Mouse (Mus musculus) cerebellum, postnatal 25 days (tissue): ENCODE data around the gene Hist1h1t.

Experiments
- DNase-seq, 2 experiments: peaks; one replicate each; pipeline ENCODE4 v3.0.0; 2021; ENCODE audit warnings: mixed read lengths in 2 of 2

Gene Hist1h1t

DNA sequence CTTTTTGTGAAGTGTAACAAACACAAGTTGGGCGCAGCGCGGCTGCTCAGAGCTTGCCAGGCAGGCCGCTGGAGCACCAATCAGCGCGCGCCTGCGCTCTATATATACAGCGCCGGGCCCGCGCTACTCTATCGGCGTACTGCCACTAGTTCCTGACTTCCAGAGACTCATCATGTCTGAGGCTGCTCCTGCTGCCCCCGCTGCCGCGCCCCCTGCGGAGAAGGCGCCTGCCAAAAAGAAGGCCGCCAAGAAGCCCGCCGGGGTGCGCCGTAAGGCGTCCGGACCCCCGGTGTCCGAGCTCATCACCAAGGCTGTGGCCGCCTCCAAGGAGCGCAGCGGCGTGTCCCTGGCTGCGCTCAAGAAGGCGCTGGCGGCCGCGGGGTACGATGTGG is 43.1 kb downstream of the Hist1h1t start, which contains the start of gene Hist1h1c:
Gene Hist1h1c (plus strand): TSS at position 132 of the 392 bp plus-strand sequence.
- peak; percentile 78 to 84 for DNase-seq

DNA sequence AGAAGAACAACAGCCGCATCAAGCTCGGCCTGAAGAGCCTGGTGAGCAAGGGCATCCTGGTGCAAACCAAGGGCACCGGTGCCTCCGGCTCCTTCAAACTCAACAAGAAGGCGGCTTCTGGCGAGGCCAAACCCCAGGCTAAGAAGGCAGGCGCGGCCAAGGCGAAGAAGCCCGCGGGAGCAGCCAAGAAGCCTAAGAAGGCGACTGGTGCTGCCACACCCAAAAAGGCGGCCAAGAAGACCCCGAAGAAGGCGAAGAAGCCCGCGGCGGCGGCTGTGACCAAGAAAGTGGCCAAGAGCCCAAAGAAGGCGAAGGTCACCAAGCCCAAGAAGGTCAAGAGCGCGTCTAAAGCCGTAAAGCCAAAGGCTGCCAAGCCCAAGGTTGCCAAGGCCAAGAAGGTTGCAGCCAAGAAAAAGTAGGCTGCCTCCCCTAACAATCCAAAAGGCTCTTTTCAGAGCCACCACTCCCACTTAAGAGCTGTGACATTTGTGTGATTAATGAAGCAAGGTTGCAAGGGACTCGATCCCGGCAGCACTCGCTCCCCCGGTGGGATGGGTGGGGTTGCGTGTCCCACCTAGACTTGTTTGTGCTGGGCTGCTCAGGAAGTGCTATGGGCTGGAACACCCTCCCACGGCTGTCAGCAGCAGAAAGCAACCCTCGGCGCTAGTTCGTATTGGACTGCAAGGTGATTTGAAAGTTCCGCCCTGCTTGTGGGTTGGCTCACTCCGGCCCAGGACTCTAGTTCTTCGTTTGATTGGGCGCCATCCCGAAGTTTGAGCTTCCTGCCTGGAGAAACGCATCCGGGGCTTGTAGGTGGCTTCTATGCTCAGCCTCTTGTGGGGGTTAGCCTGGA is 43.7 kb downstream of the Hist1h1t start:
- DNase-seq = peak; percentile 80 to 87

DNA sequence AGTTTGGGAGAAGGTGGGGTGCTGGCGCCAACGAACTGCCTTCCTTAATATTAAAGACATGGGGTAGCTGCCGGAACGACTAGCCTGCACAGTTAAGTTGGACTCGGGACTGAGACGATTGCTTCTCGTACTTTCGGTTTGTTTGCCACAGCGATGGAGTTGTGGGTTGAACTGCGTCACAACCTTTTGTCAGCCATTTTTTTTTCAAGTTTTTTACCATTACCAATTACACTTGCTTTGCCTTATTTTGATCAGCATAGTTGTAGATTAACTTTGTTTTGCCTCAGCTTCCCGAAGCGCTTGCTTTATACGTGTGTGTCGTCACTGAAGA is 44.3 kb downstream of the Hist1h1t start:
- no peak for DNase-seq

DNA sequence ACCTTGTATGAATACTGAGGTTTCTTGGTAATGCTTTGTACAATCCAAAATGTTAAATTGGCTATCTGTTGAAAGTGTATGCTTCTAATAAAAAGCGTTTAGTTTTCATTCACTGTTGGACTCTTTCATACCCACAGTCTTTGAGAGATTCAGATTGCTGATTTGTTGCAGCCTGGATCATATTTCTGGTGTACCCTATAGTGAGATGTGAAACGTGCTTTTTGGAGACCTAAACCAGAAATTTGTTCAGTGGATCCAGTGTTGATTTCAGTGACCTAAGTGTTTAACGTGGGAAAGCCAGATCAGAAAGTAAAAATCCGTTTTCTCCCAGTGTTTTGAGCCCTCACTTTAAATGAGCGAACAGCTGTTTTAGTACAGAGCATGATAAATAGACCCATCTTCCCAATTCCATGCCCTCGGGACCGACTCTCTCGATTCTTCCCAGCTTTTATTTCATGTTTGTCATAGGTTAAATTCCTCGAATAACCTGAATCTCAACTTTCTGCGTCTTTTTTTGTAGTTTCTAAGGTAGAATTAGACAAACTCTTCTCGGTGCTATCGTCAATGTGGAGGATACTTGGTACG is 44.7 kb downstream of the Hist1h1t start:
- DNase-seq = no peak

DNA sequence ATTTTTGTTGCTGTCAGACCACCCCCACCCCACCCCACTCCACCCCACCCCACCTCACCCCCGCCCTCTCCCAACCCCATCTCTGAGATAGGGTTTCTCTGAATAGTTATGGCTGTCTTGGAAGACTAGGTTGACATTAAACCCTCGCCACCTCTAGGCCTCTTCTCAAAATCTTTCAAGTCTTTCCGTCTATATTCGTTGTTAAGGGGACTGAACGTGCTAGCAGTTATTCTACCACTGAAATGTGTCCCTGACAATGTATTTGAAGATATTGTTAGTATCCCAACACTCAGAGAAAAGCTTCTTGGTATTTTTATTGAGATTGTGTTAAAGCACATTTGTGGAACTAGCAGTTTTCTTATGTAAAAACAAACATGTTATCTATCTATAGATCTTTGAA is 45.3 kb downstream of the Hist1h1t start:
- no peak for DNase-seq

DNA sequence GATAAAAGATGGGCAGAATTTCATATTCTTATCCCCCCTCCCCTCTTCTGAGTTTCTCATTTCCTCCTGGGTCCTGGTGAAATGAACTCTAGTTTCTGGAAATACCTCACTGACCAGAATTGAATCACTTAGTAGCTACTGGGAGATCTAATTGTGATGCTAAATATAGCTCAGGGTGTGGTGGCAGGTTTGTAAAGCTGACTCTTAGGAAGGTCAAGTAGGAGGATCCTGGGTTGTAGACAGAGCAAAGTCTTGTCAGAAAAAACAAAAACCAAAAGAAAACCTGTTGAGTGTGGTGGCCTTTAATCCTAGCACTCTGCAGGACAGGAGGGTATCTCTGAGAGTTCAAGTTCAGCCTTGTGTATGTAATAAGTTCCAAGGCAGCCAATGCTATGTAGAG is 46.4 kb downstream of the Hist1h1t start:
- no peak for DNase-seq

DNA sequence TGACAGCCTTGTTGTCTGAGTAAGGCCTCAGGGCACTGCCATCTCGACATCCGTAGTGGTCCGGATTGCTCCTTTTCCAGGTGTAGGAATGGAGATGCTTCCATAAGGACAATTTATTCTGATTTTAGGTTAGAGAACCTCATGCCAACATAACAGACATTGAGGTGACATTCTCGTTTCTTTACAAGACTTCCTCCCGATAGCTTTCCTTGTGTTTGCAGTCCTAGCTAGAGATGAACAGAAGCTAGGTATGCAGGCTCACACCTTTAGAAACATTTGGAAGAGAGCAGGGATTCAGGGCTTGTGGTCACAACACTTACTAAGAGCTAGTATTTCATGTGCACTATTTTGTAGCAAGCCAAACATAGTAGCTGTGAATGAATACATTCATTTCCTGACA is 47.6 kb downstream of the Hist1h1t start:
- DNase-seq = no peak

DNA sequence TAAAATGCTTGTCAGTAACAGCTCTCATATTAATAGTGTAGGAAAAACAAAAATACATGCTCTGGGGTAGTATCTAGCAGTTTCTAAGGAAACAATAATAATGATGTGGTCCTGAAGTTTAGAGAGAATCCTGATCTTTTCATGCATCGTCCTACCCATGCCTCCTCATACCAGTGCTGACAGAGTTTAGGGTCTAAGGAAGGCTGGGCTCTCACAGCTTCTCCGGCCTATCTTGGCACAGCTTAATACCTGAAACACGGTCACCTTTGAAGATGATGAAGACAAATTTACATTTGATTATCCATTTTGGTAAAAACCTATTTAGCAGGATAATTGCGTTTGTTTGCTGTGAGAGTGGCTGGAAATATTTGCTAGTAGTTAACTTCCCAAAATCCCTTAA is 48.3 kb downstream of the Hist1h1t start:
- DNase-seq = no peak

DNA sequence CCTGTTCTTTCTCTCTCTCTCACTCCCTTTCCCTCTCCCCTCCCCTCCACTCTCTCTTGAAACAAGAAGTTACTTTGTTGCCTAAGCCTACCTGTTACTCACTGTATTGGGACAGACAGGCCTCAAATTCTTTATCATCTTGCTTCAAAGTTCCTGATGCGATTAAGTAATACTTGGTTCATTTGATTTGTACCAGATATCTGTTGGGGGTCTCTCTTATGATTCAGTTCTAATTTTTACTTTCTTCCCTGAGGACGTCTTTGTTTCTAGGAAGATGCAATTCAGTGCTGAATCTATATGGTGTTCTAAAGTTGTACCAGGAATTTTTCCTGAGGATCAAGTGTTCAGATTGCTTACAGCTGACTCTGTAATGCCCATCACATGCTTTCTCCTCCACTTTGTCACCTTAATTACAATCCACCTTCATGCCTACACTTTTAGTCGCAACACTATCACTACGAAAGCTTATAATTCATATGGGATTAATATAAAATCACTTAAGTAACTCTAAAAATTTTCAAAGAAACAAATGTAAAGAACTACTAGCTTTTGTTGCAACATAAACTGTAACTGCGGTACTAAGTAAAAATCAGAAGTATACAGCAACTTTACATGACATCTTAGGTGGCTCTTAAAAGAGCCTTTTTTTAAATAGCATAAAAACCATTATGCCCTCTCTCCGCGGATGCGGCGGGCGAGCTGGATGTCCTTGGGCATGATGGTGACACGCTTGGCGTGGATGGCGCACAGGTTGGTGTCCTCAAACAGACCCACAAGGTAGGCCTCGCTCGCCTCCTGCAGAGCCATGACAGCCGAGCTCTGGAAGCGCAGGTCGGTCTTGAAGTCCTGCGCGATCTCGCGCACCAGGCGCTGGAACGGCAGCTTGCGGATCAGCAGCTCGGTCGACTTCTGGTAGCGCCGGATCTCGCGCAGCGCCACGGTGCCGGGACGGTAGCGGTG is 49.1 kb downstream of the Hist1h1t start:
- DNase-seq = no peak

DNA sequence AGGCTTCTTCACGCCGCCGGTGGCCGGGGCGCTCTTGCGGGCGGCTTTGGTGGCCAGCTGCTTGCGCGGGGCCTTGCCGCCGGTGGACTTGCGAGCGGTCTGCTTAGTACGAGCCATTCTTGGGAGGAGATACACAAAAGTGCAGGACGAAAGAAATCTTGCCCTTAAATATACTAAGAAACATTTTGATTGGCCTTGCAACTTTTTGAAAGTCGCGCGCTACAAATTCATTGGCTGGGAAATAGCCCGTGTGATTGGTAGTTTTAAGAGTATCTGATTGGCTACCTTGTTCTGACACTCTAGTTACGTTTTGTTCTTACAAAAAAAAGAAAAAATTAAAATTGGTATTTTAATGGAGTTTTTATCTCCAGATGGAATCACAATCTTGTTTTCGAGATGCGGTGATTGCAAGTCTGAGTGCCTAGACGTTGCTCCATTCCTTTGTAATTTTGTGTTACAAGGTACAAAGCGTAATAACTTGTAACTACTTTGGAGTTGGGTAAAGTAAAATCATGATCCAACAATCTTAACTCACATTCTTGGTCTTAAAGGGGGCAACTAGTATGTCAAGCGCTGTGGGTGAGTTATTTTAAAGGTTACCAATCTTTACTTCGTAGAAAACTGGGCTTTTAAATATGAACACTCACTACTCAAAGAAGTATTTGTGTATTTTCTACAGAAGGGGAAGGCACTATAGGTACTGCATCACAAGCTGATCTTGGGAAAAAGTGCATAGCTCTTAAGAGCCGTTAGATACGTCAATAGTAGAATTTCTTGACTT is 50.0 kb downstream of the Hist1h1t start, which contains the start of gene Hist1h3c:
Gene Hist1h3c (minus strand): TSS at position 222 of the 781 bp plus-strand sequence.
- DNase-seq = peak; percentile 84 to 89
